Mouse (Mus musculus) neural tube, embryonic 11.5 days (tissue): ENCODE data around the gene Rgs3. TPM values are rescaled to one million over a fixed set of nuclear protein-coding genes. Genes with fewer than 3 reads are reported as not detected.

Experiments used
- ATAC-seq: fragments of 200-750 bp; cut with Nextera tagmentation; 2 replicates; pipeline ENCODE4 v1.8.0; 2017; ENCODE audit warnings: moderate number of reproducible peaks, mild to moderate bottlenecking, moderate TSS enrichment, moderate library complexity; ENCODE audit not compliant: insufficient read depth, low FRiP score, low TSS enrichment
- DNase-seq: peaks from one replicate; pipeline ENCODE4 v3.0.0-alpha.2; 2015; ENCODE audit warnings: low spot score
- H3K27ac ChIP-seq: fragments of 300-500 bp; sonication (generic); 2 replicates; pipeline ENCODE4 v1.5.1; 2014; ENCODE audit warnings: low read depth, mild to moderate bottlenecking, low read length
- H3K27me3 ChIP-seq: fragments of 300-500 bp; sonication (generic); 2 replicates; pipeline ENCODE4 v1.6.1; 2014; ENCODE audit warnings: mild to moderate bottlenecking, low read length, mixed read lengths; ENCODE audit not compliant: control insufficient read depth, insufficient read depth
- H3K36me3 ChIP-seq: fragments of 300-500 bp; sonication (generic); 2 replicates; pipeline ENCODE4 v1.6.1; 2014; ENCODE audit warnings: mild to moderate bottlenecking, low read length, moderate library complexity, mixed read lengths; ENCODE audit not compliant: control insufficient read depth, insufficient read depth
- H3K4me1 ChIP-seq: fragments of 300-500 bp; sonication (generic); 2 replicates; pipeline ENCODE4 v1.6.1; 2014; ENCODE audit warnings: low read length, mixed read lengths; ENCODE audit not compliant: control insufficient read depth, insufficient read depth
- H3K4me2 ChIP-seq: fragments of 300-500 bp; sonication (generic); 2 replicates; pipeline ENCODE4 v1.6.1; 2014; ENCODE audit warnings: low read depth, mild to moderate bottlenecking, moderate library complexity
- H3K4me3 ChIP-seq: fragments of 300-500 bp; sonication (generic); 2 replicates; pipeline ENCODE4 v1.5.1; 2014; ENCODE audit warnings: low read depth, low read length
- H3K9ac ChIP-seq: fragments of 300-500 bp; sonication (generic); 2 replicates; pipeline ENCODE4 v1.6.1; 2014; ENCODE audit warnings: mild to moderate bottlenecking, low read length
- H3K9me3 ChIP-seq: fragments of 300-500 bp; sonication (generic); 2 replicates; pipeline ENCODE4 v1.6.1; 2016; ENCODE audit warnings: low read length; ENCODE audit not compliant: control insufficient read depth
- WGBS: fragments of 180-500 bp; shearing (Covaris S2); extraction: QIAGEN DNeasy Blood & Tissue Kit; methylation state at CpG from one replicate; pipeline ENCODE4 v1.1.7; 2014; 5-methylcytosine and 5-hydroxymethylcytosine counted together
- polyA plus RNA-seq: library from polyadenylated mRNA; unstranded; fragments of >200 nt; fragmentation: Nextera tagmentation; extraction: Ambion mirVana; gene quantifications from 2 replicates; pipeline ENCODE4 v1.2.1, GENCODE M21; 2014

The Rgs3 gene
- polyA plus RNA-seq, 1 experiment from 2014 or later, result 29.4 TPM

- DNase-seq, result no peak
- ATAC-seq, result no peak
- H3K27me3 ChIP-seq, result no peaks in the 10 kb centered on the region
- H3K4me2 ChIP-seq, result no peak overlapping the region
- no peak overlapping the region for H3K27ac ChIP-seq
- no peak overlapping the region for H3K9ac ChIP-seq
- WGBS, result 63% methylated on average over 2 of the region's 2 CpGs
- no peak overlapping the region for H3K4me3 ChIP-seq
- H3K4me1 ChIP-seq, result peaks cover 2% of the 10 kb centered on the region; the same call in 1 of the 2 replicates
- H3K9me3 ChIP-seq, result no peaks in the 10 kb centered on the region
- 0 out of 2 replicates have a peak, but pooled peaks cover 2% of the 10 kb centered on the region for H3K36me3 ChIP-seq
Observed at GRCm38 (mm10) chr4:62526256-62526655, 33.4 kb upstream of the Rgs3 start.

GRCm38 (mm10) chr4:62527655-62528054 lies 32.0 kb upstream of the Rgs3 start:
- DNase-seq (no peak), ATAC-seq (no peak)
- no peak overlapping the region for H3K4me2 ChIP-seq
- H3K36me3 ChIP-seq, result 0 out of 2 replicates have a peak, but pooled peaks cover 2% of the 10 kb centered on the region
- H3K27me3 ChIP-seq, result no peaks in the 10 kb centered on the region
- no peak overlapping the region for H3K27ac ChIP-seq
- no peak overlapping the region for H3K4me3 ChIP-seq
- no peaks in the 10 kb centered on the region for H3K9me3 ChIP-seq
- peaks cover 2% of the 10 kb centered on the region; the same call in 1 of the 2 replicates for H3K4me1 ChIP-seq
- WGBS, result 87% methylated on average over 4 of the region's 4 CpGs
- no peak overlapping the region for H3K9ac ChIP-seq

GRCm38 (mm10) chr4:62533729-62534128 lies 25.9 kb upstream of the Rgs3 start:
- Histone ChIP-seq H3K27ac (no peak overlapping the region), H3K4me1 (no peaks in the 10 kb centered on the region), H3K27me3 (no peaks in the 10 kb centered on the region), H3K4me2 (no peak overlapping the region), H3K36me3 (no peaks in the 10 kb centered on the region), H3K4me3 (no peak overlapping the region), H3K9me3 (no peaks in the 10 kb centered on the region), H3K9ac (no peak overlapping the region)
- WGBS, result 86% methylated on average over 6 of the region's 6 CpGs
- DNase-seq (no peak), ATAC-seq (no peak)

- H3K4me1 ChIP-seq, result no peaks in the 10 kb centered on the region
- ATAC-seq (no peak), DNase-seq (no peak)
- no peak overlapping the region for H3K4me2 ChIP-seq
- H3K27ac ChIP-seq, result no peak overlapping the region
- no peak overlapping the region for H3K4me3 ChIP-seq
- H3K27me3 ChIP-seq, result no peaks in the 10 kb centered on the region
- H3K36me3 ChIP-seq, result no peaks in the 10 kb centered on the region
- H3K9ac ChIP-seq, result no peak overlapping the region
- 71% methylated on average over 3 of the region's 3 CpGs for WGBS
- no peaks in the 10 kb centered on the region for H3K9me3 ChIP-seq
Observed at GRCm38 (mm10) chr4:62541802-62542201, 17.8 kb upstream of the Rgs3 start.

GRCm38 (mm10) chr4:62543782-62544181 lies 15.9 kb upstream of the Rgs3 start:
- WGBS, result 92% methylated on average over 6 of the region's 6 CpGs

GRCm38 (mm10) chr4:62544801-62545200 lies 14.8 kb upstream of the Rgs3 start:
- DNase-seq (no peak), ATAC-seq (no peak)
- no peaks in the 10 kb centered on the region for H3K27me3 ChIP-seq
- H3K9ac ChIP-seq, result no peak overlapping the region
- no peak overlapping the region for H3K4me2 ChIP-seq
- H3K4me3 ChIP-seq, result no peak overlapping the region
- H3K36me3 ChIP-seq, result no peaks in the 10 kb centered on the region
- H3K4me1 ChIP-seq, result no peaks in the 10 kb centered on the region
- H3K9me3 ChIP-seq, result no peaks in the 10 kb centered on the region
- H3K27ac ChIP-seq, result no peak overlapping the region

More at GRCm38 (mm10) chr4:62543782-62544181, 15.9 kb upstream of the Rgs3 start:
- Histone ChIP-seq H3K9me3 (no peaks in the 10 kb centered on the region), H3K9ac (no peak overlapping the region), H3K4me2 (no peak overlapping the region), H3K36me3 (no peaks in the 10 kb centered on the region), H3K27ac (no peak overlapping the region), H3K4me1 (no peaks in the 10 kb centered on the region), H3K4me3 (no peak overlapping the region), H3K27me3 (no peaks in the 10 kb centered on the region)
- ATAC-seq (no peak), DNase-seq (no peak)

- no peaks in the 10 kb centered on the region for H3K27me3 ChIP-seq
- DNase-seq, result no peak
- no peaks in the 10 kb centered on the region for H3K4me1 ChIP-seq
- no peak overlapping the region for H3K4me3 ChIP-seq
- H3K9me3 ChIP-seq, result no peaks in the 10 kb centered on the region
- H3K36me3 ChIP-seq, result no peaks in the 10 kb centered on the region
- no peak for ATAC-seq
- no peak overlapping the region for H3K27ac ChIP-seq
- WGBS, result 87% methylated on average over 7 of the region's 7 CpGs
- no peak overlapping the region for H3K9ac ChIP-seq
- no peak overlapping the region for H3K4me2 ChIP-seq
Observed at GRCm38 (mm10) chr4:62551966-62552365, 7.7 kb upstream of the Rgs3 start.

- DNase-seq (no peak), ATAC-seq (no peak)
- Histone ChIP-seq H3K27ac (no peak overlapping the region), H3K9me3 (no peaks in the 10 kb centered on the region), H3K27me3 (no peaks in the 10 kb centered on the region), H3K9ac (no peak overlapping the region), H3K4me1 (no peaks in the 10 kb centered on the region), H3K4me2 (no peak overlapping the region), H3K36me3 (no peaks in the 10 kb centered on the region), H3K4me3 (no peak overlapping the region)
- WGBS, result 75% methylated on average over 3 of the region's 3 CpGs
Observed at GRCm38 (mm10) chr4:62557436-62557835, 2.2 kb upstream of the Rgs3 start.

GRCm38 (mm10) chr4:62560963-62561629 lies 1.4 kb downstream of the Rgs3 start:
- Histone ChIP-seq H3K36me3 (no peaks in the 10 kb centered on the region), H3K9me3 (no peaks in the 10 kb centered on the region), H3K4me1 (no peaks in the 10 kb centered on the region), H3K9ac (no peak overlapping the region), H3K4me3 (no peak overlapping the region), H3K27me3 (no peaks in the 10 kb centered on the region), H3K27ac (no peak overlapping the region), H3K4me2 (no peak overlapping the region)
- 25% methylated on average over 4 of the region's 4 CpGs for WGBS
- DNase-seq (peak; percentile 79), ATAC-seq (peak; percentile 67; the same call in 1 of the 2 replicates)
